Mouse (Mus musculus) heart, adult 11 months (tissue): ENCODE data around the gene Atp6v1g3.

Source experiments
- DNase-seq: peaks from one replicate; pipeline ENCODE4 v3.0.0; 2022

Gene Atp6v1g3

GRCm38 (mm10) chr1:138289455-138290425 is 16.2 kb downstream of the Atp6v1g3 start:
- no peak for DNase-seq

GRCm38 (mm10) chr1:138291463-138291862 is 17.9 kb downstream of the Atp6v1g3 start:
- no peak for DNase-seq

- no peak for DNase-seq
Observed at GRCm38 (mm10) chr1:138294487-138294886, 20.9 kb downstream of the Atp6v1g3 start.

- DNase-seq, result no peak
Observed at GRCm38 (mm10) chr1:138298156-138298555, 24.6 kb downstream of the Atp6v1g3 start.

- no peak for DNase-seq
Observed at GRCm38 (mm10) chr1:138299576-138299975, 26.0 kb downstream of the Atp6v1g3 start.

GRCm38 (mm10) chr1:138301920-138302319 is 28.4 kb downstream of the Atp6v1g3 start:
- DNase-seq, result no peak

- DNase-seq, result no peak
Observed at GRCm38 (mm10) chr1:138302756-138303155, 29.2 kb downstream of the Atp6v1g3 start.

GRCm38 (mm10) chr1:138303296-138303695 is 29.8 kb downstream of the Atp6v1g3 start:
- no peak for DNase-seq

- no peak for DNase-seq
Observed at GRCm38 (mm10) chr1:138304141-138304915, 30.8 kb downstream of the Atp6v1g3 start.

GRCm38 (mm10) chr1:138322657-138323056 is 49.1 kb downstream of the Atp6v1g3 start:
- peak; percentile 95 for DNase-seq

- DNase-seq, result peak; percentile 86
Observed at GRCm38 (mm10) chr1:138323076-138323630, 49.6 kb downstream of the Atp6v1g3 start.

GRCm38 (mm10) chr1:138326091-138326490 is 52.6 kb downstream of the Atp6v1g3 start:
- peak; percentile 89 for DNase-seq

- DNase-seq, result peak; percentile 78
Observed at GRCm38 (mm10) chr1:138326566-138326965, 53.0 kb downstream of the Atp6v1g3 start.

- DNase-seq, result no peak
Observed at GRCm38 (mm10) chr1:138327466-138328245, 54.1 kb downstream of the Atp6v1g3 start.

- no peak for DNase-seq
Observed at GRCm38 (mm10) chr1:138328320-138328719, 54.8 kb downstream of the Atp6v1g3 start.

GRCm38 (mm10) chr1:138330556-138330955 is 57.0 kb downstream of the Atp6v1g3 start:
- DNase-seq, result peak; percentile 73

- DNase-seq, result peak; percentile 6
Observed at GRCm38 (mm10) chr1:138331596-138331995, 58.1 kb downstream of the Atp6v1g3 start.

- DNase-seq, result no peak
Observed at GRCm38 (mm10) chr1:138334701-138335100, 61.2 kb downstream of the Atp6v1g3 start.

- no peak for DNase-seq
Observed at GRCm38 (mm10) chr1:138337417-138337816, 63.9 kb downstream of the Atp6v1g3 start.
